Mouse (Mus musculus): ENCODE results near the gene Slc16a2. TPM values are rescaled to one million over a fixed set of nuclear protein-coding genes. Genes with fewer than 3 reads are reported as not detected.

Gene Slc16a2
- polyA plus RNA-seq, 1 experiment: 24.3 TPM

Other genes with a start within 250 kb of the Slc16a2 start
- not detected in 2 replicates for gene Zcchc13, start 191.4 kb downstream of the Slc16a2 start, polyA plus RNA-seq (2012; ENCODE audit: insufficient read depth, insufficient read length, missing spikeins)
- gene Rlim, start 159.3 kb upstream of the Slc16a2 start, polyA plus RNA-seq (2012; ENCODE audit: insufficient read depth, insufficient read length, missing spikeins): 12.8 and 15.1 TPM in 2 replicates